Mouse (Mus musculus) hindbrain, embryonic 11.5 days (tissue): ENCODE measurements around the gene Wwc1. TPM values are rescaled to one million over a fixed set of nuclear protein-coding genes. Genes with fewer than 3 reads are reported as not detected.
A peak's percentile ranks its signal among the peaks of the same experiment; 100 is the strongest.

Source experiments
- ATAC-seq: fragments of 200-750 bp; cut with Nextera tagmentation; 2 replicates; pipeline ENCODE4 v1.8.0; 2017; ENCODE audit warnings: mild to moderate bottlenecking, moderate TSS enrichment, moderate library complexity; ENCODE audit not compliant: low FRiP score
- DNase-seq: peaks from one replicate; pipeline ENCODE4 v3.0.0-alpha.2; 2015; ENCODE audit warnings: low spot score
- H3K27ac ChIP-seq: fragments of 300-500 bp; sonication (generic); 2 replicates; pipeline ENCODE4 v1.5.1; 2014; ENCODE audit warnings: mild to moderate bottlenecking, low read depth, low read length
- H3K27me3 ChIP-seq: fragments of 300-500 bp; sonication (generic); 2 replicates; pipeline ENCODE4 v1.6.1; 2014; ENCODE audit warnings: mild to moderate bottlenecking, low read length, moderate library complexity, mixed read lengths; ENCODE audit not compliant: control insufficient read depth, insufficient read depth
- H3K36me3 ChIP-seq: fragments of 300-500 bp; sonication (generic); 2 replicates; pipeline ENCODE4 v1.6.1; 2014; ENCODE audit warnings: mild to moderate bottlenecking, low read length, moderate library complexity, mixed read lengths; ENCODE audit not compliant: control insufficient read depth, insufficient read depth
- H3K4me1 ChIP-seq: fragments of 300-500 bp; sonication (generic); replicated peaks from 2 replicates; pipeline ENCODE4 v1.6.1; 2014; ENCODE audit warnings: low read length, mixed read lengths; ENCODE audit not compliant: control insufficient read depth, insufficient read depth
- H3K4me2 ChIP-seq: fragments of 300-500 bp; sonication (generic); replicated peaks from 2 replicates; pipeline ENCODE4 v1.6.1; 2014; ENCODE audit warnings: mild to moderate bottlenecking, low read depth, low read length
- H3K4me3 ChIP-seq: fragments of 300-500 bp; sonication (generic); 2 replicates; pipeline ENCODE4 v1.5.1; 2014; ENCODE audit warnings: low read depth, low read length
- H3K9ac ChIP-seq: fragments of 300-500 bp; sonication (generic); 2 replicates; pipeline ENCODE4 v1.6.1; 2014; ENCODE audit warnings: low read depth, low read length
- H3K9me3 ChIP-seq: fragments of 300-500 bp; sonication (generic); 2 replicates; pipeline ENCODE4 v1.6.1; 2016; ENCODE audit warnings: low read length; ENCODE audit not compliant: control insufficient read depth
- WGBS: fragments of 180-500 bp; shearing (Covaris S2); extraction: QIAGEN DNeasy Blood & Tissue Kit; methylation state at CpG from one replicate; pipeline ENCODE4 v1.1.7; 2014; 5-methylcytosine and 5-hydroxymethylcytosine counted together
- polyA plus RNA-seq: library from polyadenylated mRNA; unstranded; fragments of >200 nt; fragmentation: Nextera tagmentation; extraction: Ambion mirVana; gene quantifications from 2 replicates; pipeline ENCODE4 v1.2.1, GENCODE M21; 2014

Gene Wwc1
- polyA plus RNA-seq, 1 experiment from 2014 or later = 7.0 TPM

DNA sequence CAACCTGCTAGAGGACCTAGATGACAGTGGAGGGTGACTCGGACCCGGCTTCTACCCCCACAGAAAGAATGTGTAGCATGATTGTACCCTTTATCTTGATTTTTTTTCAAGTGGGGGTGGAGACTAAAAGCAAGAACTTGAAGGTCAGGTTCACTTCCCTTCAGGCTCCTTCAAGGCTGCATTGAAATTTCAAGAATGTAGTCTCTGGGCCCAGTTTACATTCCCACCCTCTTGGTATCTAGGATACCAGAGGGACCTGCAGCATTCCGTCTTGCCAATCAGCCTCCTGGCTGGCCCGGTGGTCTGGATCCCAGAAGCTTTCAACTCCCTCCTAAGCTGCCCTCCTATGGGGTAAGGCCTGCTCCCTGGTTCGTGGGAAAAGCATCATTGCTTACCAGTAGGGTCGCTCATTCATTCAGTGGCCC lies 31.9 kb downstream of the Wwc1 start:
- DNase-seq = peak; percentile 31
- ATAC-seq = peak; percentile 35; the same call in 1 of the 2 replicates
- Histone ChIP-seq H3K27me3 (no peaks in the 10 kb centered on the region), H3K9ac (no peak overlapping the region), H3K27ac (no peak overlapping the region), H3K9me3 (no peaks in the 10 kb centered on the region), H3K4me2 (no peak overlapping the region), H3K36me3 (no peaks in the 10 kb centered on the region), H3K4me3 (no peak overlapping the region), H3K4me1 (no peaks in the 10 kb centered on the region)
- 33% methylated on average over 6 of the region's 6 CpGs for WGBS

DNA sequence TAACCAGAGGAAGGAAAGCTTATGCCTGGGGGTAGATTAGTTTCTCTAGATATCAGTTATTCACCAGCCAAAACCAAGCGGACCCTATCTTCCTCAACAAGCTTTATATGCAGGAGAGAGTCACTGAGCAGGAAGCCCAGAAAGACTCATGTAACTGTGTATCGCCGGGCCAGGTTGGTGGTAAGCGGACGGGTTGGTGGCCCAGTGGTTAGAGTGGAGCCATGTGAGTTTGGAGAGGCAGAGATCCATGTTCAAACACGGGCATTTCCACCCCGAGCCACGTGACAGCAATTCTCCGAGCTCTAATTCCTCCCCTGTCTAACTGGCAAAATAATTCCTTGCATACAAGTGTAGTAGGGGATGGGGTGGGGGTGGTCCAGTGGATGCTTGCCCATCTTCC lies 32.4 kb downstream of the Wwc1 start:
- no peaks in the 10 kb centered on the region for H3K36me3 ChIP-seq
- H3K27me3 ChIP-seq = no peaks in the 10 kb centered on the region
- no peak for ATAC-seq
- WGBS = 87% methylated on average over 9 of the region's 9 CpGs
- DNase-seq = no peak
- no peak overlapping the region for H3K9ac ChIP-seq
- no peak overlapping the region for H3K4me3 ChIP-seq
- H3K9me3 ChIP-seq = no peaks in the 10 kb centered on the region
- no peaks in the 10 kb centered on the region for H3K4me1 ChIP-seq
- H3K4me2 ChIP-seq = no peak overlapping the region
- H3K27ac ChIP-seq = no peak overlapping the region

DNA sequence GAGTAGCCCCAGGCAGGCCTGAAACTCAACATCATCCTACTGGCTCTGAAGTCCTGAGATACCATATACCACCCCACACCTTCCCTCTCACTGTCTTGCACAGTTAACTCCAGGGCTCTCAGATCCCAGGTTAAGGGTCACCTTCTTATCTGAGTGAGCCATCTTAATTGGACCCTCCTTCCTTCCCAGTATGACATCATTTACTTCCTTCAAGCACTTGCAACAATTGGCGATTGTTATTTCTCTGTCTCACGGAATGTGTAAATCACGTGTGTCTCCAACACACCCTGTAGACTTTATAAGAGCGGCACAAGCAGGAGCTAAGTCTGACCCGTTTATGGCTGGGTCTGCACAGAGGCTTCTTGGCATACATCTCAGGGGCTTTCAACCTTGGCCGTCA lies 35.1 kb downstream of the Wwc1 start:
- Histone ChIP-seq H3K4me3 (no peak overlapping the region), H3K4me1 (no peaks in the 10 kb centered on the region), H3K36me3 (no peaks in the 10 kb centered on the region), H3K9ac (no peak overlapping the region), H3K4me2 (no peak overlapping the region), H3K9me3 (no peaks in the 10 kb centered on the region), H3K27ac (no peak overlapping the region), H3K27me3 (no peaks in the 10 kb centered on the region)
- no peak for ATAC-seq
- no peak for DNase-seq
- WGBS = 84% methylated on average over 6 of the region's 6 CpGs

DNA sequence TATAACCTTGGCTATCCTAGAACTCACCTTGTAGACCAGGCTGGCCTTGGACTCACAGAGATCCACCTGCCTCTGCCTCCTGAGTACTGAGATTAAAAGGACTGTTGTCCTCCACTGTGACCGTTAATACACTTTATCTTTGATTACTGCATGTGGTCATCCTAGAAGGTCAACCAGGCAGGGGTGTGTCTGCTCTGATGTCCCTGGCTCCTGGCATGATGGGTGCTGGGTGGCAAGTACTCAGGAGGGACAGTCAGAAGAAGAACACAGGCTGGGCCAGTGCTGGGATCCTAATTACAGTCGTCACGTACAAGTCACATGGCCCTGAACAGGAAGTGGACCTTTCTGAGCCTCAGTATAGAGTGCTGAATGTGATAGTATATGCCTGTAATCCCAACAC lies 38.7 kb downstream of the Wwc1 start:
- Histone ChIP-seq H3K27ac (no peak overlapping the region), H3K4me2 (no peak overlapping the region), H3K4me3 (no peak overlapping the region), H3K27me3 (no peaks in the 10 kb centered on the region), H3K9me3 (no peaks in the 10 kb centered on the region), H3K4me1 (no peaks in the 10 kb centered on the region), H3K36me3 (no peaks in the 10 kb centered on the region), H3K9ac (no peak overlapping the region)
- 87% methylated on average over 3 of the region's 3 CpGs for WGBS
- DNase-seq (no peak), ATAC-seq (peak; percentile 22; the same call in 1 of the 2 replicates)

DNA sequence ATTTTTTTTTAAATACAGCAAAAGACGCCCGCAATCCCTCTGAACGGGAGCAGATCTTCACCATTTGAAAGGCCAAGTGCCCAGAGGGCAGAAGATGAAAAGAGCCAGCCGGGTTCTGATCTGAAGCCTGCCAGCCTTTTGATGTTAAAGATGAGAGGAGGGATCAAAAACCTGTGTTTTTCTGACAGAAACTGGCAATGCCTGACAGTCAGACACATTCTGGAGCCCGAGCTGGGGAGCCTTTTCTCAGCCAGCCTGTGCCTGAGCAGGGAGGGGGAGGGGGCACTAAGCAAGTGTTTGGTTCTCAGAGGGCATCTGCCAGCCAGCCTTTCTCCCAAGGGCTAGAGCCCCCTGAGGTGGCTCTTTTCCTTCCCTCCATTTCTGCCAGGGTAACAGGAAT lies 39.3 kb downstream of the Wwc1 start:
- Histone ChIP-seq H3K27ac (no peak overlapping the region), H3K36me3 (no peaks in the 10 kb centered on the region), H3K27me3 (no peaks in the 10 kb centered on the region), H3K4me2 (no peak overlapping the region), H3K4me3 (no peak overlapping the region), H3K4me1 (no peaks in the 10 kb centered on the region), H3K9ac (no peak overlapping the region), H3K9me3 (no peaks in the 10 kb centered on the region)
- DNase-seq (no peak), ATAC-seq (0 out of 2 replicates have a peak, but pooled peaks have one; percentile 2)
- WGBS = 64% methylated on average over 5 of the region's 5 CpGs

DNA sequence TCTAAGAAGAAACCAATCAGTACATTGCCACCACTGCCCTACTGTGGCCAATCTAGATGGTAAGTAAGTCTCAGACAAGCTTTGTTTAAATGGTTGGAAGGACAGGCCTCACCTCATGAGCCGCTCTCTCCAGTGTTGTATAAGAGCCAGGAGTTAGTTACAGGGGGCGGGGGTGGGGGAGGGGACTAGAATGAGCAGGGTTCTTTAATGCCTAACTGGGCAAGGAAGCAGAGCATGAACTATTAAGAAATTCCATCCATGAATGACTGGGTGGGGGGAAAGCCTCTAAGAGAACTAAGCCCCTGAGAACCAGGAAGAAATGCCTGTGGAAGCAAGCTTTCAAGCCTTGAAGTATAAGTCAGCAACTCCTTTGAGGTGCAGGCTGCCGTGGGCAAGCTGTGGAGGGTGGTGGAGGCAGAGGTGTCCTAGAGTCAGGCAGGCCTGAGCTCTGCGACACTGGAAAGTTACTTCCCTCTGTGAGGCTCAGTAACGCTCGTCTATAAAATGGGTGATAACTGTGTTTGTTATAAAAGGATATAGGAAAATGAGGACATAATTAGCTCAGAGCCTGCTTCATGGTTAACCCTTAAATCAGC lies 41.4 kb downstream of the Wwc1 start:
- Histone ChIP-seq H3K4me2 (no peak overlapping the region), H3K9me3 (no peaks in the 10 kb centered on the region), H3K9ac (no peak overlapping the region), H3K36me3 (no peaks in the 10 kb centered on the region), H3K27ac (no peak overlapping the region), H3K4me1 (peaks cover under 1% of the 10 kb centered on the region), H3K27me3 (no peaks in the 10 kb centered on the region), H3K4me3 (no peak overlapping the region)
- no peak for DNase-seq
- 69% methylated on average over 6 of the region's 6 CpGs for WGBS
- no peak for ATAC-seq

DNA sequence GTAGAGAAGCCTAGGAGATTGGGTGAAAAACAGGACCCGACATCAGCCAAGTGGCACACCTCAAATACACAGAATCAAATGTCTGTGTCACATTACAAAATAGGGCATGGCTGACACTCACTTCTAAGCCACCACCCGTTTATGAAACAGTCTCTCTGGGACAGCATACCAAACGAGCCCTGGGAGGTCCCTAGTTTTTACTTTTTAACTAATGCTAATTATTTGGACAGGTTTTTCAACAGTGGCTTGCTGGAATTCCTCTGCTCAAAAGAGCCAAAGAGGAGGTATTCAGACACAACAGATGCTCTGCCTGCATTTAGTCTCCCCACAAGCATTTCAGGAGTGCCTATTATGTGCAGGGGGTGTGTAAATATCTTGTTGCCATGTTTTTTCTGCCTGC lies 44.7 kb downstream of the Wwc1 start:
- no peak overlapping the region for H3K4me2 ChIP-seq
- DNase-seq (no peak), ATAC-seq (no peak)
- no peak overlapping the region for H3K4me3 ChIP-seq
- no peaks in the 10 kb centered on the region for H3K27me3 ChIP-seq
- H3K4me1 ChIP-seq = peaks cover 6% of the 10 kb centered on the region
- no peaks in the 10 kb centered on the region for H3K36me3 ChIP-seq
- no peaks in the 10 kb centered on the region for H3K9me3 ChIP-seq
- no peak overlapping the region for H3K27ac ChIP-seq
- WGBS = 53% methylated on average over 3 of the region's 3 CpGs
- H3K9ac ChIP-seq = no peak overlapping the region

DNA sequence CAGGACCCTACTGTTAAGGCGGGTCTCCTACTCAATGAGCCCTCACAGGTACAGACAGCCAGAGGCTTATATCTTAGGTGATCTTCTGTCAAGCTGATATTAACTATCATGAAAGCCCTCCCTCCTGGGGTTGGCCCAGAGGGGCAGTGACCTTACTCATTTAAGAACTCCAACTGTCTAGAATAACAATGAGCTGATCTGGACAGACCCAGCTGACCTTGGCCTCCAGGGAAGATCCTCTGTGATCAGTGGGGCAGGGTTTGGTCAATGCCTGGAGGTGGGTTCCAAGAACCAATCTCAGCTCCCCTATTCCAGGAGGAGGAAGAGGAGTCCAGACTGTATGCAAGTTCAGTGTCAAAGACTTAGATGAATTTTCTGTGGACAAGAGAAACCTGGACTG lies 45.2 kb downstream of the Wwc1 start:
- Histone ChIP-seq H3K27ac (no peak overlapping the region), H3K9me3 (no peaks in the 10 kb centered on the region), H3K9ac (no peak overlapping the region), H3K4me1 (peaks cover 6% of the 10 kb centered on the region), H3K27me3 (no peaks in the 10 kb centered on the region), H3K36me3 (no peaks in the 10 kb centered on the region), H3K4me2 (no peak overlapping the region), H3K4me3 (no peak overlapping the region)
- DNase-seq = no peak
- WGBS = 90% methylated on average over 1 of the region's 1 CpGs
- ATAC-seq = no peak

DNA sequence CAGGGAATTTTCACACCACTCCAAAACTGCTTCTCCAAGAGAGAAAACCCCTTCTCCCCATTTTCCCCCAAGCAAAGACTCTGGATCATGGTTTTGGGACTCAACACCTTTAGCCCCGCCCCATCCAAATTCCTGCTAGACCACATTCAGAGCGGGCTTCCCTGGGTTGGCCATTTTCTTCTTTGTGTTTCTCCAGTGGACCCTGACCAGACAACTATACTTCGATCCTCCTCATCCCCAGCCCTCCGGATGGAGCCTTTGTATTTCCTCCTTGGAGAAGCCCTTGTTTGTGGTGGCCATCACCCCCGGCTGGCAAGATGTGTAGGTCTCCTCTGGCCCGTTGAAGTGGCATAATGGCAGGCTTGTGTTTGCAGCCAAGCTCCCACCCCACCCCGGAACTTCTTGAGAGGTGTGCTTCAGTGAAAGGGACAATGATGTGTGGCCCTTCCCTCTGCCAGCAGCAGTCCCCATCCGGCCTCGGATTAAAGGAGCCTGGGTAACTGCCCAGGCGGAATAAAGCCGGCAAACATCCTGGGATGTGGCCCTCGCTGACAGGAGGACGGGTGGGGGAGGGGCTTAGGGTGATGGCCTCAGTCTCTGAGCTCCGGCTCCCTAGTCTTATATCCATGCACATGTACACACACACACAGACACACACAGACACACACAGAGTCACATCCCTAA lies 46.8 kb downstream of the Wwc1 start:
- H3K4me1 ChIP-seq = peaks cover 6% of the 10 kb centered on the region
- peak overlapping the region; percentile 56; the same call in 1 of the 2 replicates for H3K27ac ChIP-seq
- H3K36me3 ChIP-seq = no peaks in the 10 kb centered on the region
- H3K4me2 ChIP-seq = no peak overlapping the region
- ATAC-seq (peak; percentile 77), DNase-seq (peak; percentile 57)
- H3K9ac ChIP-seq = peak overlapping the region; percentile 34; the same call in 1 of the 2 replicates
- H3K9me3 ChIP-seq = no peaks in the 10 kb centered on the region
- H3K27me3 ChIP-seq = no peaks in the 10 kb centered on the region
- WGBS = 14% methylated on average over 14 of the region's 14 CpGs
- H3K4me3 ChIP-seq = no peak overlapping the region
